Mouse (Mus musculus) adrenal gland, adult 2 months (tissue): Measurements from ENCODE around the gene Arl2bp. TPM values are rescaled to one million over a fixed set of nuclear protein-coding genes. Genes with fewer than 3 reads are reported as not detected.

ENCODE experiments used
- polyA plus RNA-seq: library from polyadenylated mRNA; depleted of rRNA; stranded (reverse); fragments of >200 nt; gene quantifications from 2 replicates; pipeline ENCODE4 v1.2.3, GENCODE M21; 2012; rRNA removed
- total RNA-seq, 2 experiments: library from RNA; stranded (reverse); gene quantifications; 2 replicates each; pipeline ENCODE4 v1.2.3; 2021

Gene Arl2bp
- total and polyA plus RNA-seq, 3 experiments = 86.3 to 91.9 (median 88.6) TPM

Other genes starting within 250 kb of the Arl2bp start
- 1 to 10 TPM; 5.2 to 7.9 TPM for gene Nlrc5, start 232.2 kb upstream of the Arl2bp start, total RNA-seq
- gene Nlrc5, start 232.2 kb upstream of the Arl2bp start, polyA plus RNA-seq = 6.2 and 7.5 TPM in 2 replicates
- 10 to 100 TPM; 17.2 to 26.0 TPM for gene Cpne2, start 133.6 kb upstream of the Arl2bp start, total RNA-seq
- gene Cpne2, start 133.6 kb upstream of the Arl2bp start, polyA plus RNA-seq = 82.7 and 87.2 TPM in 2 replicates
- gene Rspry1, start 64.7 kb upstream of the Arl2bp start, total RNA-seq = 10 to 100 TPM; 18.6 to 25.3 TPM
- gene Rspry1, start 64.7 kb upstream of the Arl2bp start, polyA plus RNA-seq = 3.7 and 4.0 TPM in 2 replicates
- gene Fam192a, start 64.6 kb upstream of the Arl2bp start, total RNA-seq = 10 to 100 TPM; 37.2 to 48.4 TPM
- 20.5 and 31.9 TPM in 2 replicates for gene Fam192a, start 64.6 kb upstream of the Arl2bp start, polyA plus RNA-seq
- gene Pllp, start 29.7 kb downstream of the Arl2bp start, total RNA-seq = 1 to 10 TPM in 1 of 2 experiments, under 1 TPM in 1; 0.49 to 1.1 TPM
- 1.5 and 2.6 TPM in 2 replicates for gene Pllp, start 29.7 kb downstream of the Arl2bp start, polyA plus RNA-seq
- not detected for gene Ccl22, start 79.0 kb downstream of the Arl2bp start, total RNA-seq
- 0.44 and 0.55 TPM in 2 replicates for gene Ccl22, start 79.0 kb downstream of the Arl2bp start, polyA plus RNA-seq
- 10 to 100 TPM; 29.3 to 48.2 TPM for gene Cx3cl1, start 105.4 kb downstream of the Arl2bp start, total RNA-seq
- 116 and 153 TPM in 2 replicates for gene Cx3cl1, start 105.4 kb downstream of the Arl2bp start, polyA plus RNA-seq
- gene Ccl17, start 143.9 kb downstream of the Arl2bp start, total RNA-seq = 1 to 10 TPM in 1 of 2 experiments, not detected in 1; 1.7 TPM
- 0.36 TPM in 1 of 2 replicates, not detected in the other for gene Ccl17, start 143.9 kb downstream of the Arl2bp start, polyA plus RNA-seq
- 100 to 1,000 TPM; 186 to 208 TPM for gene Coq9, start 171.7 kb downstream of the Arl2bp start, total RNA-seq
- gene Coq9, start 171.7 kb downstream of the Arl2bp start, polyA plus RNA-seq = 538 and 543 TPM in 2 replicates
- 100 to 1,000 TPM in 1 of 2 experiments, 10 to 100 TPM in 1; 81.5 to 123 TPM for gene Ciapin1, start 171.8 kb downstream of the Arl2bp start, total RNA-seq
- gene Ciapin1, start 171.8 kb downstream of the Arl2bp start, polyA plus RNA-seq = 118 and 146 TPM in 2 replicates
- gene Polr2c, start 190.8 kb downstream of the Arl2bp start, total RNA-seq = 10 to 100 TPM; 54.5 to 68.0 TPM
- 52.0 and 66.6 TPM in 2 replicates for gene Polr2c, start 190.8 kb downstream of the Arl2bp start, polyA plus RNA-seq
- 10 to 100 TPM in 1 of 2 experiments, 1 to 10 TPM in 1; 5.8 to 12.4 TPM for gene Dok4, start 209.7 kb downstream of the Arl2bp start, total RNA-seq
- gene Dok4, start 209.7 kb downstream of the Arl2bp start, polyA plus RNA-seq = 13.0 and 18.2 TPM in 2 replicates